Mouse (Mus musculus) limb, embryonic 13.5 days (tissue): ENCODE data around the gene Mcm2. TPM values are rescaled to one million over a fixed set of nuclear protein-coding genes. Genes with fewer than 3 reads are reported as not detected.

Experiments
- ATAC-seq: fragments of 200-750 bp; cut with Nextera tagmentation; 2 replicates; pipeline ENCODE4 v1.8.0; 2017; ENCODE audit warnings: low read depth, moderate number of reproducible peaks, moderate TSS enrichment; ENCODE audit not compliant: low FRiP score
- H3K27ac ChIP-seq: fragments of 300-500 bp; sonication (generic); 2 replicates; pipeline ENCODE4 v1.5.1; 2015; ENCODE audit warnings: inconsistent platforms, mild to moderate bottlenecking, moderate library complexity
- H3K27me3 ChIP-seq: fragments of 300-500 bp; sonication (generic); 2 replicates; pipeline ENCODE4 v1.6.1; 2015; ENCODE audit warnings: mild to moderate bottlenecking, inconsistent platforms
- H3K36me3 ChIP-seq: fragments of 300-500 bp; sonication (generic); 2 replicates; pipeline ENCODE4 v1.6.1; 2015; ENCODE audit warnings: inconsistent platforms, mild to moderate bottlenecking, moderate library complexity
- H3K4me1 ChIP-seq: fragments of 300-500 bp; sonication (generic); 2 replicates; pipeline ENCODE4 v1.6.1; 2015; ENCODE audit warnings: inconsistent platforms
- H3K4me2 ChIP-seq: fragments of 300-500 bp; sonication (generic); replicated peaks from 2 replicates; pipeline ENCODE4 v1.6.1; 2015; ENCODE audit warnings: inconsistent platforms, mild to moderate bottlenecking, moderate library complexity
- H3K4me3 ChIP-seq: fragments of 300-500 bp; sonication (generic); 2 replicates; pipeline ENCODE4 v1.5.1; 2015; ENCODE audit warnings: moderate library complexity, mild to moderate bottlenecking, inconsistent platforms
- H3K9ac ChIP-seq: fragments of 300-500 bp; sonication (generic); 2 replicates; pipeline ENCODE4 v1.6.1; 2015; ENCODE audit warnings: mild to moderate bottlenecking, inconsistent platforms
- H3K9me3 ChIP-seq: fragments of 300-500 bp; sonication (generic); 2 replicates; pipeline ENCODE4 v1.6.1; 2016; ENCODE audit warnings: inconsistent platforms
- WGBS: fragments of 180-500 bp; shearing (Covaris S2); methylation state at CpG from one replicate; pipeline ENCODE4 v1.1.7; 2015; 5-methylcytosine and 5-hydroxymethylcytosine counted together
- polyA plus RNA-seq: library from polyadenylated mRNA; unstranded; fragments of >200 nt; fragmentation: Nextera tagmentation; extraction: Ambion mirVana; gene quantifications from 2 replicates; pipeline ENCODE4 v1.2.1, GENCODE M21; 2015

Gene Mcm2
- polyA plus RNA-seq, 1 experiment from 2014 or later: 144 TPM

DNA sequence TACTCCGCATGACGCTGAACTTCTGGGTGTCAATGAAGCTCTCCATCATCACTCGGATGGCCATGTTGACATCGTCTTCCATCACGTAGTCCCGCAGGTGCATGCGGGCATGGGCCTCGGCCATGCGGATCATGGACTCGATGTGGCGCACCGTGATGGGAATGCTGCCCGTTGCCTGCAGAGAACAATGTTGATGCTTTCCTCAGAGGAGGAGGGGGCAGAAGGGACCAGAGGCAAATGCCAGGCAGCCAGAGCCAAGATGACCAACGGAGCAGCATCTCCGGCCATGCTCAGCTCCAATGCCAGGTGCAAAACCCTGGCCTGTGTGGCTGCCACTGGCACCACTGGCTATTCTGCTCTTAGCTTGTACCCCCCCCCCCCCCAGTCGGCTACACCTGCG, 13.9 kb downstream of the Mcm2 start:
- Histone ChIP-seq H3K27me3 (no peaks in the 10 kb centered on the region), H3K36me3 (peaks cover 90% of the 10 kb centered on the region), H3K27ac (no peak overlapping the region), H3K9me3 (no peaks in the 10 kb centered on the region), H3K4me1 (no peaks in the 10 kb centered on the region), H3K4me2 (no peak overlapping the region), H3K9ac (no peak overlapping the region), H3K4me3 (no peak overlapping the region)
- ATAC-seq: no peak
- 96% methylated on average over 17 of the region's 17 CpGs for WGBS

GRCm38 (mm10) chr6:88884195-88884594, 14.4 kb downstream of the Mcm2 start:
- no peak for ATAC-seq
- H3K36me3 ChIP-seq: peaks cover 85% of the 10 kb centered on the region
- H3K9me3 ChIP-seq: no peaks in the 10 kb centered on the region
- no peaks in the 10 kb centered on the region for H3K4me1 ChIP-seq
- H3K27ac ChIP-seq: no peak overlapping the region
- H3K27me3 ChIP-seq: no peaks in the 10 kb centered on the region
- H3K9ac ChIP-seq: no peak overlapping the region
- 92% methylated on average over 10 of the region's 10 CpGs for WGBS
- H3K4me2 ChIP-seq: no peak overlapping the region
- no peak overlapping the region for H3K4me3 ChIP-seq

DNA sequence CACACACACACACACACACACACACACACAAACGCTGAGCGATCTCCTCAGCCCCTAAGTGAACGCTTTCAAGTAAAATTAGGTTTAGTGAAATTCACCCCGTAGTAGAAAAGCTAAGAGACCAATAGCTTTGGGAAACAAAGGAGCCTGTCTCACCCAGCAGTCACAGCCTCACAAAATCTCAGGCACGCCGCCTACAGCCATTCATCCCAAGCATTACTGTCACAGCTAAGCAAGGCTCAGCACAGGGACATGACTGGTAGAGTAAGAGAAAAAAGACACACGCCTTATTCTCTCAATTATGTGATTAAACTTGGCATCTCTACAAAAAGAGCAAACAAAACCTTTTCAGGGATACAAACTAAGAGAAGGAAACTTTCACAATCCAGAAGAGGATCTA, 17.2 kb downstream of the Mcm2 start:
- no peaks in the 10 kb centered on the region for H3K27me3 ChIP-seq
- peaks cover 56% of the 10 kb centered on the region for H3K36me3 ChIP-seq
- H3K27ac ChIP-seq: no peak overlapping the region
- no peak for ATAC-seq
- H3K9ac ChIP-seq: no peak overlapping the region
- WGBS: 89% methylated on average over 7 of the region's 7 CpGs
- H3K4me1 ChIP-seq: no peaks in the 10 kb centered on the region
- H3K9me3 ChIP-seq: no peaks in the 10 kb centered on the region
- no peak overlapping the region for H3K4me2 ChIP-seq
- H3K4me3 ChIP-seq: no peak overlapping the region

DNA sequence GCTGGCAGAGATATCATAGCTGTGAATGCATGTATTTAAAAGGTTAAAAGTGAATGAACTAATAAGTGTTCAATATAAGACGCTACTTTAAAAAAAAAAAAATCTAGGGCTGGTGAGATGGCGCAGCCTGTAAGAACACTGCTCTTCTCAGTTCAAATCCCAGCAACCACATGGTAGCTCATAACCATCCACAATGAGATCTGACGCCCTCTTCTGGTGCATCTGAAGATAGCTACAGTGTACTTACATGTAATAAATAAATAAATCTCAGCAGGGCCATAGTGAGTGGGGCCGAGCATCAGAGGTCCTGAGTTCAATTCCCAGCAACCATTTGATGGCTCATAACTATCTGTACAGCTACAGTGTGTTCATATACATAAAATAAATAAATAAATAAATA, 19.1 kb downstream of the Mcm2 start:
- no peaks in the 10 kb centered on the region for H3K4me1 ChIP-seq
- H3K27ac ChIP-seq: no peak overlapping the region
- no peaks in the 10 kb centered on the region for H3K9me3 ChIP-seq
- WGBS: 63% methylated on average over 4 of the region's 4 CpGs
- no peak overlapping the region for H3K4me2 ChIP-seq
- H3K27me3 ChIP-seq: peaks cover 10% of the 10 kb centered on the region
- H3K4me3 ChIP-seq: no peak overlapping the region
- peaks cover 38% of the 10 kb centered on the region for H3K36me3 ChIP-seq
- H3K9ac ChIP-seq: no peak overlapping the region
- ATAC-seq: no peak

- Histone ChIP-seq H3K27ac (0 out of 2 replicates have a peak within 1 kb of the TSS, but pooled peaks have one; percentile 15), H3K4me2 (peak within 1 kb of the TSS; percentile 96), H3K9ac (peak within 1 kb of the TSS; percentile 89), H3K36me3 (no peaks in the 10 kb centered on the region), H3K27me3 (peaks cover 10% of the 10 kb centered on the region), H3K4me3 (peak within 1 kb of the TSS; percentile 87), H3K9me3 (no peaks in the 10 kb centered on the region), H3K4me1 (peaks cover 32% of the 10 kb centered on the region)
- ATAC-seq: peak; percentile 69
- 7% methylated on average over 41 of the region's 63 CpGs for WGBS
These were observed 23.6 kb downstream of the Mcm2 start, which contains the start of gene Podxl2 for GRCm38 (mm10) chr6:88874868-88875508. TSS of gene Podxl2 (minus strand) at chr6:88875044.

GRCm38 (mm10) chr6:88873965-88874867, 24.4 kb downstream of the Mcm2 start:
- Histone ChIP-seq H3K4me2 (peak overlapping the region; percentile 96), H3K36me3 (no peaks in the 10 kb centered on the region), H3K27ac (0 out of 2 replicates have a peak overlapping the region, but pooled peaks have one; percentile 15), H3K27me3 (peaks cover 10% of the 10 kb centered on the region), H3K4me1 (peaks cover 32% of the 10 kb centered on the region), H3K9ac (peak overlapping the region; percentile 89), H3K9me3 (no peaks in the 10 kb centered on the region), H3K4me3 (peak overlapping the region; percentile 87)
- 1% methylated on average over 72 of the region's 74 CpGs for WGBS
- ATAC-seq: peak; percentile 60

- no peak for ATAC-seq
- peaks cover 10% of the 10 kb centered on the region for H3K27me3 ChIP-seq
- no peaks in the 10 kb centered on the region for H3K9me3 ChIP-seq
- H3K36me3 ChIP-seq: no peaks in the 10 kb centered on the region
- H3K4me3 ChIP-seq: no peak overlapping the region
- H3K4me2 ChIP-seq: peak overlapping the region; percentile 96; the same call in 1 of the 2 replicates
- H3K4me1 ChIP-seq: peaks cover 32% of the 10 kb centered on the region
- WGBS: 47% methylated on average over 7 of the region's 7 CpGs
- H3K27ac ChIP-seq: no peak overlapping the region
- no peak overlapping the region for H3K9ac ChIP-seq
These were observed 25.8 kb downstream of the Mcm2 start for GRCm38 (mm10) chr6:88872811-88873210.

GRCm38 (mm10) chr6:88871546-88871945, 27.0 kb downstream of the Mcm2 start:
- no peak overlapping the region for H3K9ac ChIP-seq
- no peak overlapping the region for H3K4me2 ChIP-seq
- H3K4me3 ChIP-seq: no peak overlapping the region
- H3K27me3 ChIP-seq: peaks cover 10% of the 10 kb centered on the region
- H3K27ac ChIP-seq: no peak overlapping the region
- H3K36me3 ChIP-seq: no peaks in the 10 kb centered on the region
- ATAC-seq: no peak
- peaks cover 32% of the 10 kb centered on the region for H3K4me1 ChIP-seq
- no peaks in the 10 kb centered on the region for H3K9me3 ChIP-seq
- 37% methylated on average over 8 of the region's 8 CpGs for WGBS

- no peak for ATAC-seq
- peaks cover 32% of the 10 kb centered on the region for H3K4me1 ChIP-seq
- 62% methylated on average over 4 of the region's 4 CpGs for WGBS
- no peak overlapping the region for H3K4me2 ChIP-seq
- H3K9me3 ChIP-seq: no peaks in the 10 kb centered on the region
- no peak overlapping the region for H3K9ac ChIP-seq
- H3K27me3 ChIP-seq: peaks cover 7% of the 10 kb centered on the region
- no peaks in the 10 kb centered on the region for H3K36me3 ChIP-seq
- no peak overlapping the region for H3K4me3 ChIP-seq
- H3K27ac ChIP-seq: no peak overlapping the region
These were observed 28.0 kb downstream of the Mcm2 start for GRCm38 (mm10) chr6:88870594-88870993.

DNA sequence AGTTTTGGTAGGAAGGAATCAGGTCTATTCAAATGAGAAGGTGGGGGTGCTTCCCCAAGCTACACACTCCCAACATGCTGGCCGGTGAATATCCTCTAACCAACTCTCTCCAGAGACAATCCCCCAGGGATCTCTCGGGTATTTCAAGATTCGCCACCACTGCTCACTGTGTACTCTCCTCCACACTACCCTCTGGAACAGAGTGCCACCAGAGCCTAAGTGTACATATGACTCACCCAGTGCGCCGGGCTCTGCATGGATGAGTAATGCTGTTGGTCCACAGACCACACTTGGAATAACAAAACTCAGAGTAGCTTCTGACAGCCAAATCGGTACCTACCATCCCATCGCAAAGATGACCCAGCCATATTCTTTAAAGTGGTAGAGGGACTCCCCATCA, 29.1 kb downstream of the Mcm2 start:
- Histone ChIP-seq H3K9me3 (no peaks in the 10 kb centered on the region), H3K9ac (no peak overlapping the region), H3K36me3 (peaks cover 7% of the 10 kb centered on the region), H3K27me3 (no peaks in the 10 kb centered on the region), H3K27ac (no peak overlapping the region), H3K4me3 (no peak overlapping the region), H3K4me1 (peaks cover 32% of the 10 kb centered on the region), H3K4me2 (no peak overlapping the region)
- no peak for ATAC-seq
- 90% methylated on average over 7 of the region's 7 CpGs for WGBS

DNA sequence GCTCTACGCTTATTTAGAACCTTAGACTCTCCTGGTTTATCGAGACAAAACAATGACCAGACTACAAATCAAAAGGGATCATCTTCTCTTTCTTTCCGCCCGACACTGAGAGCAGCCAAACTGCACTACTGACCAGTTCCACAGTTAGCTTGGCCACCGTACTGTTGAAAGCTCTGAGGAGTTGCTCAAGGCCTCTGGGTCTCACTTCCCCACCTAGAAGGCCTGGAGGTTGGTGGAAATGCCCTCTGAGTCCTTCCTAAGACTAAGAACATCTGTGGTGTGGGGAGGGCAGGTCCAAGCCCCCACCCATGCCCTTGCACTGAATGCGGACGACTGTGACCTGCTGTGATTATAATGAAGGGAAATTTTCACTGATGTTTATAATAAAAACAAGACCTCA, 32.9 kb downstream of the Mcm2 start:
- Histone ChIP-seq H3K4me1 (peaks cover under 1% of the 10 kb centered on the region; the same call in 1 of the 2 replicates), H3K4me2 (no peak overlapping the region), H3K9me3 (no peaks in the 10 kb centered on the region), H3K4me3 (no peak overlapping the region), H3K9ac (no peak overlapping the region), H3K27ac (no peak overlapping the region), H3K36me3 (peaks cover 40% of the 10 kb centered on the region), H3K27me3 (no peaks in the 10 kb centered on the region)
- WGBS: 82% methylated on average over 7 of the region's 7 CpGs
- ATAC-seq: no peak

DNA sequence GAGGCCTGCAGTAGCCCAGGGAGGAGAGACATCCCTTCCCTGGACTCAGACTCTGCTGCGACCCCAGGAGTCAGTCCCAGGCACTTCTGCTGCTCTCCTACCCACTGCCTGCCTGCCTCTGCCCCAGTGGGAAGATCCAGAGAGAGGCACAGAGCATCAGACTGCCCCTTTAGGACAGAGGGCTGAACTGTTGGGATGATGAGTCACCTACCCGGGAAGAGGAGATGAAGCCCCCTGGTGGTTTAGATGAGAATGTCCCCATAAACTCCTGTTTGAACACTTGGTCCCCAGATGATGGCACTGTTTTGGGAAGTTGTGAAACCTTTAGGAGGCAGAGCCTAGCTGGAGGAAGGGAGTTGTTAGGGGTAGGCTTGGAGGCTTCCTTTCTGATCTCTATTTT, 37.7 kb downstream of the Mcm2 start:
- Histone ChIP-seq H3K27ac (no peak overlapping the region), H3K9ac (no peak overlapping the region), H3K4me2 (no peak overlapping the region), H3K4me3 (no peak overlapping the region), H3K9me3 (no peaks in the 10 kb centered on the region), H3K27me3 (no peaks in the 10 kb centered on the region), H3K36me3 (peaks cover 56% of the 10 kb centered on the region), H3K4me1 (no peaks in the 10 kb centered on the region)
- 14% methylated on average over 2 of the region's 2 CpGs for WGBS
- no peak for ATAC-seq
